In the genomic region with DNA sequence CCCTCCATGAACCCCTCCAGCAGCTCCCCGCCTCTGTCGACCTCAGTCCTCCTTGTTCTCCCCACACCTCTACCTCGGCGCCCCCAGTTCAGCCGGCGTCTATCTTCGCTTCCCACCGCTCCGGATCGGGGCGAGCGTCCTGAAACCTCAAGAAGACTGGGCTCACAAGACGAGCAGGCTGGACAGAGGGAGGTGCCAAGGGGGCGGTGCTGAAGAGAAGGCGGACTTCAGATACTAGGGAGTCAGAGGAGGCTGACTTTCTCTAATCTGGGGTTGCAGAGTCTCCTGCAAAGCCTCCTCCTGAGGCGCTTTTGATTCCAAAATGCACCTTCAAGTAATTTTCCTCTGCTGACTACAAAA, we compare ENCODE assay signal across 8 mouse cellular contexts. TPM values are rescaled to one million over a fixed set of nuclear protein-coding genes. Genes with fewer than 3 reads are reported as not detected.
DNase-seq lines count a peak whose midpoint lies in the region; ATAC-seq and TF ChIP-seq lines count a peak whose summit lies in the region.

A gene (minus strand): TSS at position 166 of the 360 bp plus-strand sequence.

- H3K9me3 ChIP-seq in embryonic facial prominence, embryonic 14.5 days (ENCODE audit: control insufficient read depth, low read length): no peaks in the 10 kb centered on the region
- no peaks in the 10 kb centered on the region for H3K9me3 ChIP-seq in intestine, embryonic 15.5 days

- H3K27ac ChIP-seq in gastrocnemius, adult 2 months: no peak within 1 kb of the TSS
- no peak within 1 kb of the TSS for H3K27ac ChIP-seq in embryonic facial prominence, embryonic 14.5 days (replicated peaks; ENCODE audit: low read depth, low read length)
- no peak within 1 kb of the TSS for H3K27ac ChIP-seq in intestine, embryonic 15.5 days

- WGBS in embryonic facial prominence, embryonic 14.5 days: under 1% methylated on average over 16 of the region's 16 CpGs
- under 1% methylated on average over 16 of the region's 16 CpGs for WGBS in intestine, embryonic 15.5 days

- no peaks in the 10 kb centered on the region for H3K4me1 ChIP-seq in embryonic facial prominence, embryonic 14.5 days (ENCODE audit: control insufficient read depth, insufficient read depth, low read length)
- peaks cover 5% of the 10 kb centered on the region; the same call in 1 of the 2 replicates for H3K4me1 ChIP-seq in intestine, embryonic 15.5 days (replicated peaks)

- H3K27me3 ChIP-seq in embryonic facial prominence, embryonic 14.5 days (replicated peaks; ENCODE audit: control insufficient read depth, insufficient read depth, low read length): peaks cover 47% of the 10 kb centered on the region
- peaks cover 46% of the 10 kb centered on the region for H3K27me3 ChIP-seq in intestine, embryonic 15.5 days (replicated peaks)

- DNase-seq in gastrocnemius, adult 2 months: peak; percentile 32
- no peak for DNase-seq in gastrocnemius, postnatal 36 days
- DNase-seq in R1 (ENCODE audit: low read depth, low spot score) (peak; percentile 70), MN1 (ENCODE audit: low spot score) (no peak)
- DNase-seq in embryonic facial prominence, embryonic 14.5 days (ENCODE audit: low spot score): peak; percentile 13
- peak; percentile 53 for DNase-seq in lung, postnatal 10 days
- DNase-seq in testis, postnatal 10 days (ENCODE audit: low spot score): peak; percentile 87

- peak within 1 kb of the TSS; percentile 57 for H3K4me2 ChIP-seq in embryonic facial prominence, embryonic 14.5 days (ENCODE audit: low read depth, low read length)
- peak within 1 kb of the TSS; percentile 63 for H3K4me2 ChIP-seq in intestine, embryonic 15.5 days (replicated peaks)

- TF ChIP-seq CTCF in gastrocnemius, adult 2 months (IDR thresholded peaks at IDR 0.05): no peak

- 0 out of 2 replicates have a peak within 1 kb of the TSS, but pooled peaks have one; percentile 14 for H3K9ac ChIP-seq in embryonic facial prominence, embryonic 14.5 days (ENCODE audit: low read depth, low read length)
- H3K9ac ChIP-seq in intestine, embryonic 15.5 days: no peak within 1 kb of the TSS; the same call in 1 of the 2 replicates

- H3K4me3 ChIP-seq in gastrocnemius, adult 2 months: peak within 1 kb of the TSS; percentile 44
- H3K4me3 ChIP-seq in embryonic facial prominence, embryonic 14.5 days (ENCODE audit: low read depth, low read length): peak within 1 kb of the TSS; percentile 37
- H3K4me3 ChIP-seq in intestine, embryonic 15.5 days (replicated peaks): peak within 1 kb of the TSS; percentile 27

- no peaks in the 10 kb centered on the region for H3K36me3 ChIP-seq in embryonic facial prominence, embryonic 14.5 days (ENCODE audit: control insufficient read depth, insufficient read depth, low read length)
- H3K36me3 ChIP-seq in intestine, embryonic 15.5 days: no peaks in the 10 kb centered on the region

- no peak for ATAC-seq in embryonic facial prominence, embryonic 14.5 days (ENCODE audit: low read depth)
- no peak; the same call in 1 of the 2 replicates for ATAC-seq in intestine, embryonic 15.5 days

- intact Hi-C loops in gastrocnemius, adult 2 months (cut with DNase I): no loop called here
- intact Hi-C loops in gastrocnemius, postnatal 36 days (cut with DNase I): no loop called here

RNA-seq across cellular contexts. Expression of the gene that starts here (rescaled TPM):
- not detected for total RNA-seq in gastrocnemius, adult 2 months (2021)
- total RNA-seq in gastrocnemius, postnatal 36 days (2021): not detected
- not detected in 2 replicates for polyA plus RNA-seq in embryonic facial prominence, embryonic 14.5 days (2014; fragmentation: Nextera tagmentation; extraction: Ambion mirVana)
- not detected in 2 replicates for polyA plus RNA-seq in intestine, embryonic 15.5 days (2015; fragmentation: Nextera tagmentation; extraction: Ambion mirVana)

Comparison
In these comparisons a context has a peak if more than half of its experiments do, and no peak if none do; other contexts are left out.
1. Peak in DNase-seq and H3K4me3 ChIP-seq in gastrocnemius, adult 2 months; RNA of the gene not detected or under 1 TPM.
2. Peak in DNase-seq, H3K4me3 ChIP-seq, H3K9ac ChIP-seq and H3K4me2 ChIP-seq in embryonic facial prominence, embryonic 14.5 days; RNA of the gene not detected or under 1 TPM.
3. DNase-seq: peak in R1 (single experiment), lung, postnatal 10 days (single experiment) and testis, postnatal 10 days (single experiment); none in gastrocnemius, postnatal 36 days (0 of 2) and MN1 (single experiment).
4. Peak in every context shown above with its lines, with median percentiles within 50 percentile points of each other: H3K4me3 ChIP-seq.